Mouse (Mus musculus) heart, embryonic 15.5 days (tissue): ENCODE measurements around the gene Gm6710. TPM values are rescaled to one million over a fixed set of nuclear protein-coding genes. Genes with fewer than 3 reads are reported as not detected.
"Not testable (repeated sequence)": the region's sequence is repeated elsewhere in the genome, so short reads cannot be mapped to it uniquely, and the experiment has no call there.

Experiments
- ATAC-seq: fragments of 200-750 bp; cut with Nextera tagmentation; replicated peaks from 2 replicates; pipeline ENCODE4 v1.8.0; 2017; ENCODE audit warnings: low read depth, moderate TSS enrichment; ENCODE audit not compliant: insufficient number of reproducible peaks, insufficient read depth, low FRiP score
- H3K27ac ChIP-seq: fragments of 300-500 bp; sonication (generic); 2 replicates; pipeline ENCODE4 v1.5.1; 2015; ENCODE audit warnings: mild to moderate bottlenecking, inconsistent platforms
- H3K27me3 ChIP-seq: fragments of 300-500 bp; sonication (generic); 2 replicates; pipeline ENCODE4 v1.6.1; 2015; ENCODE audit warnings: inconsistent platforms
- H3K36me3 ChIP-seq: fragments of 300-500 bp; sonication (generic); 2 replicates; pipeline ENCODE4 v1.6.1; 2015; ENCODE audit warnings: mild to moderate bottlenecking, inconsistent platforms
- H3K4me1 ChIP-seq: fragments of 300-500 bp; sonication (generic); replicated peaks from 2 replicates; pipeline ENCODE4 v1.6.1; 2015; ENCODE audit warnings: inconsistent platforms
- H3K4me2 ChIP-seq: fragments of 300-500 bp; sonication (generic); 2 replicates; pipeline ENCODE4 v1.6.1; 2015; ENCODE audit warnings: inconsistent platforms, mild to moderate bottlenecking, moderate library complexity
- H3K4me3 ChIP-seq: fragments of 300-500 bp; sonication (generic); 2 replicates; pipeline ENCODE4 v1.5.1; 2015; ENCODE audit warnings: mild to moderate bottlenecking, inconsistent platforms
- H3K9ac ChIP-seq: fragments of 300-500 bp; sonication (generic); 2 replicates; pipeline ENCODE4 v1.6.1; 2015; ENCODE audit warnings: mild to moderate bottlenecking, inconsistent platforms
- H3K9me3 ChIP-seq: fragments of 300-500 bp; sonication (generic); replicated peaks from 2 replicates; pipeline ENCODE4 v1.6.1; 2016; ENCODE audit warnings: inconsistent platforms
- WGBS: fragments of 180-500 bp; shearing (Covaris S2); methylation state at CpG from one replicate; pipeline ENCODE4 v1.1.7; 2015; ENCODE audit warnings: mixed read lengths; 5-methylcytosine and 5-hydroxymethylcytosine counted together
- polyA plus RNA-seq: library from polyadenylated mRNA; unstranded; fragments of >200 nt; fragmentation: Nextera tagmentation; extraction: Ambion mirVana; gene quantifications from 2 replicates; pipeline ENCODE4 v1.2.1, GENCODE M21; 2015

The Gm6710 gene
- 12.6 and 13.5 TPM in 2 replicates for polyA plus RNA-seq

DNA sequence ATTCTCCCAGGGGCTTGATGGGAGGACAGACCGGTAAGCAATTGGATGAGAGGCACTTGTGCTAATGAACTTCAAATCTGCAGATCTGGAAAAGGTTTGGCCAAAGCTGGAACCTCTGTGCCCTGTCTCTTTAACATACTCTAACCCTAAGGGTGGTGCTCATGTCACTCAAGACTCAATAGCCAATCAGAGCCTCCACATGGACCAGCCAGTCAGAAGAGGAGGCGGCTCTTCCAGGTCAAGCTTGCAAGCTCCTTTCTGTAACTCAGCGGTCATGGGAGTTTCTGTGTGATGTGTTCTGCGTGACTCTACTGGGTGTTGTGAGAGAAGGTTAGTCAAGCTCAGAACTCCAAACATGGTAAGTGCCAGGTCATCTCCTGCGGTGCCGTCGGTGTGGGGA, at the start of gene Gm6710:
TSS of gene Gm6710 (plus strand) at position 196 of the 400 bp plus-strand sequence.
- not testable (repeated sequence) for H3K4me1 ChIP-seq, H3K4me2 ChIP-seq, H3K27me3 ChIP-seq, H3K27ac ChIP-seq, H3K36me3 ChIP-seq, H3K9ac ChIP-seq, H3K9me3 ChIP-seq, H3K4me3 ChIP-seq, ATAC-seq
- no CpG with 5 or more reads among the region's 7 CpGs for WGBS

Other genes with a start within 250 kb of the Gm6710 start
- not detected in 2 replicates for gene Gm11007, start 225.2 kb upstream of the Gm6710 start, polyA plus RNA-seq
- 16.9 and 21.8 TPM in 2 replicates for gene Zfp969, start 165.6 kb upstream of the Gm6710 start, polyA plus RNA-seq
- gene Gm2007, start 127.7 kb upstream of the Gm6710 start, polyA plus RNA-seq: not detected in 2 replicates
- 3.9 and 4.9 TPM in 2 replicates for gene Gm14288, start 68.1 kb upstream of the Gm6710 start, polyA plus RNA-seq
- 1.4 and 2.0 TPM in 2 replicates for gene Zfp966, start 61.9 kb downstream of the Gm6710 start, polyA plus RNA-seq
- gene Gm2026, start 96.1 kb downstream of the Gm6710 start, polyA plus RNA-seq: 12.0 and 14.6 TPM in 2 replicates